Mouse (Mus musculus) ES-E14 (cell line): ENCODE data around the gene St3gal4. TPM values are rescaled to one million over a fixed set of nuclear protein-coding genes. Genes with fewer than 3 reads are reported as not detected.

Source experiments
- DNase-seq: peaks from one replicate; pipeline ENCODE4 v3.0.0-alpha.2; 2013; ENCODE audit warnings: low read depth, low spot score
- H3K27ac ChIP-seq: 2 replicates; pipeline ENCODE4 v1.5.1; 2012; ENCODE audit warnings: low read depth, mild to moderate bottlenecking, low read length, moderate library complexity, mixed read lengths; ENCODE audit not compliant: poor library complexity, insufficient read depth, severe bottlenecking
- H3K36me3 ChIP-seq: 2 replicates; pipeline ENCODE4 v1.6.1; 2012; ENCODE audit warnings: mild to moderate bottlenecking, low read length, moderate library complexity, mixed read lengths; ENCODE audit not compliant: control insufficient read depth, poor library complexity, insufficient read depth, severe bottlenecking
- H3K4me1 ChIP-seq, 2 experiments: fragments of 150-350 bp in 1 of 2; sonication (generic) in 1 of 2; 2 replicates each; pipeline ENCODE4 v1.6.1; 2012; ENCODE audit warnings: low read length in 2 of 2, mild to moderate bottlenecking in 1 of 2, mixed read lengths in 1 of 2; ENCODE audit not compliant: control insufficient read depth in 2 of 2, insufficient read depth in 2 of 2, poor library complexity in 1 of 2
- H3K4me3 ChIP-seq, 2 experiments: fragments of 150-350 bp in 1 of 2; sonication (generic) in 1 of 2; 2 replicates each; pipeline ENCODE4 v1.5.1; 2012; ENCODE audit warnings: low read length in 2 of 2, low read depth in 1 of 2, mild to moderate bottlenecking in 1 of 2, mixed read lengths in 1 of 2; ENCODE audit not compliant: insufficient read depth in 1 of 2, poor library complexity in 1 of 2, severe bottlenecking in 1 of 2
- H3K9ac ChIP-seq: 2 replicates; pipeline ENCODE4 v1.6.1; 2012; ENCODE audit warnings: low read depth, mild to moderate bottlenecking, low read length, mixed read lengths; ENCODE audit not compliant: poor library complexity, insufficient read depth, severe bottlenecking
- H3K9me3 ChIP-seq: fragments of 150-350 bp; sonication (generic); 2 replicates; pipeline ENCODE4 v1.6.1; 2012; ENCODE audit warnings: low read depth, mild to moderate bottlenecking, low read length; ENCODE audit not compliant: control insufficient read depth, insufficient read depth
- CHD2 ChIP-seq: IDR thresholded peaks from 2 replicates; pipeline ENCODE4 v1.6.1; 2014; ENCODE audit warnings: mild to moderate bottlenecking, low read depth, low read length, inconsistent platforms
- HCFC1 ChIP-seq: IDR thresholded peaks from 2 replicates; pipeline ENCODE4 v1.6.1; 2012; ENCODE audit warnings: low read length, inconsistent platforms, borderline replicate concordance; ENCODE audit not compliant: insufficient read depth
- MAFK ChIP-seq: IDR thresholded peaks from 2 replicates; pipeline ENCODE4 v1.6.1; 2014; ENCODE audit warnings: mild to moderate bottlenecking, low read depth, low read length, inconsistent platforms; ENCODE audit not compliant: insufficient read depth
- ZC3H11A ChIP-seq: IDR thresholded peaks from 2 replicates; pipeline ENCODE4 v1.6.1; 2012; ENCODE audit warnings: low read depth, mild to moderate bottlenecking, inconsistent platforms, low read length, borderline replicate concordance
- ZNF384 ChIP-seq: IDR thresholded peaks from 2 replicates; pipeline ENCODE4 v1.6.1; 2012; ENCODE audit warnings: low read depth, low read length, inconsistent platforms
- in situ Hi-C, 2 experiments: fragments of 600-800 bp; cut with MboI; formaldehyde crosslinking; loops; one replicate each; pipeline ENCODE4 v1.15.1; 2025; ENCODE audit warnings: low sequenced_read_pairs in 2 of 2, inconsistent platforms in 1 of 2; ENCODE audit not compliant: unreplicated experiment in 2 of 2
- total RNA-seq: library from RNA; depleted of rRNA; stranded (reverse); fragments of 300-350 nt; gene quantifications from 2 replicates; pipeline ENCODE4 v1.2.3, GENCODE M21; 2012

Gene St3gal4
- total RNA-seq, 1 experiment, result 9.7 TPM

DNA sequence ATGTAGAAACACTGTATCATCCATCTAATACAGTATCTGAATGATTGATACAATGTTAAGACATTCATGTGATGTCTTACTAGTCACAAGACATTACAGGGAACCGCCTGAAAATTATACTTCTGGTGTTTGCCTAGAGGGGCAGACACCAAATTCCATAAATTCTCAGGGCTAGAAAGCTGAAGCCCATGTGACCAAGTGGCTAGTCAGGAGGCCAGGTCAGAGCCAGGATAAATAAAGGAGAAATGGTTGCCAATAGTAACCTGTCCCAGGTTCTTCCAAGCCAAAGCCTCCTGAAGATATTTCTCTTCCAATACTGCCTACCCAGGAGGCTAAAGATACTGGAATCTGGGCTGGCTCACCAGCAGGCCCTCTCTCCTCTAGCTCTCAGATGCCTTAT is 23.3 kb downstream of the St3gal4 start:
- no peak for DNase-seq
- Histone ChIP-seq H3K27ac (no peak overlapping the region), H3K4me3 (no peak overlapping the region), H3K4me1 (peaks cover 0 to 5% of the 10 kb centered on the region in 2 experiments; a peak in 1 of 4 replicates), H3K9ac (no peak overlapping the region), H3K36me3 (no peaks in the 10 kb centered on the region), H3K9me3 (no peaks in the 10 kb centered on the region)
- no peak for TF ChIP-seq MAFK
- in situ Hi-C loops, result no loop called here

DNA sequence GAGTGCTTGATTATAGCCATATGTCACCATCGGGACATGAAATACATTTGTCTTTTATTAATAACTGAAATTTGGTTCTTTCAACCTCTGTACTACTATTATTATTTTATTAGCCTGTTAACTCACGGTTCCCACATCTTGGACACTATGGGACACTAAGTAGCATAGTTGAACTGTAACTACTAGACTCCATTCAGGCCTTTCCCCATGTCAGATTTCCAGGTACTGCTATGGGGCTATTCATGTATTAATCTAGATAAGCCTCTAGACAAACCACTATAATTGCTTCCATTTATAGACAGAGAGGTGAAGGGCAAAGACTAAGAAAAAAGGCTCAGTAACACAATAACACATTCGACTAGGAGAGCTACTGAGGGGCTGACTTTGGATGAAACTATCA is 25.7 kb downstream of the St3gal4 start:
- DNase-seq, result no peak
- H3K36me3 ChIP-seq, result no peaks in the 10 kb centered on the region
- in situ Hi-C loops, result no loop called here
- no peak overlapping the region for H3K4me3 ChIP-seq
- H3K9me3 ChIP-seq, result no peaks in the 10 kb centered on the region
- TF ChIP-seq MAFK, result no peak
- no peak overlapping the region for H3K27ac ChIP-seq
- no peak overlapping the region for H3K9ac ChIP-seq
- no peaks in the 10 kb centered on the region for H3K4me1 ChIP-seq

DNA sequence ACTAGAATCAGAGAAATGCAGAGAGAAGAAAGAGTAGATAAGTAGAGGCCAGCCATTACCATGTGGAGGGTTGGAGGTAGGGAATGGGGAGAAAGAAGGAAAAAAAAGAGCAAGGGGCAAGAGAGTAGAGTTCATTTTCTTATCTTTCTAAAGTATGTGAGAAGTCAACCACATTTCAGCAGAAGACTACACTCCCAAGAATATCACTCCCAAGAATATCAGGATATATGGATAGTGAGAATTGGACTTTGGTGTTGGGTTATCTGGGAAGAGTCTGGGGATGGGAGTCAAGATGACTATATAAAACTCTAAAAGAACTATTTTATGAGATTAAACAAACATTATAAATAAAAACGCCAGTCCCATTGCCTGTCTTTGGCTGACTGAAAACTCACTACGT is 26.2 kb downstream of the St3gal4 start:
- no peak for DNase-seq
- Histone ChIP-seq H3K36me3 (no peaks in the 10 kb centered on the region), H3K27ac (no peak overlapping the region), H3K4me1 (no peaks in the 10 kb centered on the region), H3K9me3 (no peaks in the 10 kb centered on the region), H3K9ac (no peak overlapping the region), H3K4me3 (no peak overlapping the region)
- no peak for TF ChIP-seq MAFK
- TF ChIP-seq ZNF384, result no peak
- no peak for TF ChIP-seq CHD2
- TF ChIP-seq HCFC1, result no peak
- no peak for TF ChIP-seq ZC3H11A
- in situ Hi-C loops, result no loop called here

DNA sequence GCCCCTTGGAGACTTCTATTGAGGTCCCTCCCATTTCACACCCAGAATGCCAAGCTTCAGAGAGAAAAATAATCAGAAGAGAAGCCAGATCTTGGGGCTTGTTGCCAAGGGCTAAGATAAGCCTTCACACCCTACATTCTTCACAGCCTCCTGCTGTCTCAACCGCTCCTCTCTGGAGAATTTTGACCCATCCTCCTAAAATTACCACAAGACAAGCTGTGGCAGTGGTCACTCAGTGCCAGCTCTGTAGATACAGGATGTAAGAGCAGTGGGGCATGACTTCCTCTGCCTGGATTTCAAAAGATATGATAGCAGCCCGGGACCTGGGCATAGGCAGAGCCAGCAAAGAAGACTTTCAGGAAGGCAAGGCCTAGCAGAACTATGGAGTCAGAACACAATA is 57.6 kb downstream of the St3gal4 start:
- H3K36me3 ChIP-seq, result no peaks in the 10 kb centered on the region
- no peaks in the 10 kb centered on the region; the same call in 1 of the 2 replicates for H3K9me3 ChIP-seq
- no peak overlapping the region for H3K9ac ChIP-seq
- no peak overlapping the region for H3K4me3 ChIP-seq
- TF ChIP-seq MAFK (no peak), HCFC1 (no peak), CHD2 (no peak), ZC3H11A (no peak), ZNF384 (no peak)
- DNase-seq, result no peak
- in situ Hi-C loops, result no loop called here
- 0 out of 4 replicates have a peak, but pooled peaks cover 0 to 3% of the 10 kb centered on the region in 2 experiments for H3K4me1 ChIP-seq
- no peak overlapping the region for H3K27ac ChIP-seq

DNA sequence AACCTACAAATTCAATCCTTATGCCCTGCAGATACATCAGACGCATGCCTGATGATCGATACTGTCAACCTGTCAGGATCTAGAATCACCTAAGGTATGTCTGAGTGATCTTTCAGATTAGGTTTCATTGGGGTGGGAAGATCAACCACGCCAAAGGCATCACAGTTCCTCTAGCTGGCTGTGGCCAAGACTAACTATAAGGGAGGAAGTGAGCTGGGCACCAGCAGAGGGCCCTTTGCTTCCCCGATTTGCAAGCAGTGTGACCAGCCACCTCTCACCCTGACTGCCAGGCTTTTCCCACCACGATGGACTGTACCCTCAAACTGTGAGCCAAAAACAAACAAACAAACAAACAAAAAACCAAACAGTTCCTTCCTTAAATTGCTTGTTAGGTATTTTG is 59.2 kb downstream of the St3gal4 start:
- H3K9me3 ChIP-seq, result no peaks in the 10 kb centered on the region; the same call in 1 of the 2 replicates
- no peak overlapping the region for H3K27ac ChIP-seq
- H3K4me1 ChIP-seq, result 0 out of 4 replicates have a peak, but pooled peaks cover 0 to 3% of the 10 kb centered on the region in 2 experiments
- no peak overlapping the region for H3K9ac ChIP-seq
- no peak for DNase-seq
- TF ChIP-seq ZC3H11A (no peak), CHD2 (no peak), ZNF384 (no peak), HCFC1 (no peak), MAFK (no peak)
- no peaks in the 10 kb centered on the region for H3K36me3 ChIP-seq
- no peak overlapping the region for H3K4me3 ChIP-seq
- in situ Hi-C loops, result no loop called here
